Comparison of ENCODE assay signal across 7 mouse cellular contexts in genomic region chr12:12941661-12942363, GRCm38 (mm10). TPM values are rescaled to one million over a fixed set of nuclear protein-coding genes. Genes with fewer than 3 reads are reported as not detected.
A peak's percentile ranks its signal among the peaks of the same experiment; 100 is the strongest.
DNase-seq lines count a peak whose midpoint lies in the region; TF ChIP-seq lines count a peak whose summit lies in the region.

Mycn (minus strand) TSS chr12:12941914.

- peak; percentile 52; the same call in 1 of the 2 replicates for TF ChIP-seq POLR2A in small intestine, adult 2 months (IDR thresholded peaks at IDR 0.05; ENCODE audit: low read depth, low read length)

- no peaks in the 10 kb centered on the region for H3K27me3 ChIP-seq in small intestine, adult 2 months (ENCODE audit: control insufficient read depth, insufficient read depth, low read length)

- 0 out of 2 replicates have a peak, but pooled peaks cover 2% of the 10 kb centered on the region for H3K36me3 ChIP-seq in small intestine, adult 2 months (ENCODE audit: control insufficient read depth, insufficient read depth, low read length)

- H3K27ac ChIP-seq in small intestine, adult 2 months (ENCODE audit: insufficient read depth, low read depth, low read length): no peak within 1 kb of the TSS

- H3K4me3 ChIP-seq in small intestine, adult 2 months (ENCODE audit: low read depth, low read length): peak within 1 kb of the TSS; percentile 75

- intact Hi-C loops in left cerebral cortex, postnatal 14 days (cut with DNase I): loop anchor here (2.0 to 5.0 kb wide), 4 partner anchors 200 to 619 kb away; no protein-coding TSS in a partner anchor

- WGBS in small intestine, adult 2 months: 1% methylated on average over 37 of the region's 38 CpGs

- peak; percentile 44 for DNase-seq in adrenal gland, adult 8-10 months
- DNase-seq in cerebellum, postnatal 4 days (ENCODE audit: low spot score in 2 of 2): peak; percentile 65 to 86
- peak; percentile 61 for DNase-seq in gastrocnemius, postnatal 10 days
- peak; percentile 74 for DNase-seq in hindlimb bud, embryonic 11.5 days (ENCODE audit: extremely low spot score, low read depth, low spot score)
- DNase-seq in left cerebral cortex, postnatal 14 days (ENCODE audit: low spot score in 2 of 2): peak; percentile 71 to 81
- peak; percentile 95 for DNase-seq in mesoderm, embryonic 11.5 days (ENCODE audit: low read depth, low spot score)

- no peak for TF ChIP-seq CTCF in small intestine, adult 2 months (IDR thresholded peaks at IDR 0.05; ENCODE audit: extremely low read depth, insufficient read length, insufficient replicate concordance, low read depth, low read length)

- H3K4me1 ChIP-seq in small intestine, adult 2 months (ENCODE audit: control insufficient read depth, insufficient read depth, insufficient read length, low read length): peaks cover 15% of the 10 kb centered on the region

RNA-seq across cellular contexts. Expression of gene Mycn, which starts in this region (rescaled TPM):
- total RNA-seq in adrenal gland, adult 8-10 months (2022): 1 to 10 TPM; 5.4 to 7.0 (median 6.4) TPM
- 1 to 10 TPM; 2.3 to 4.1 TPM for total RNA-seq in gastrocnemius, postnatal 10 days (2021)
- total RNA-seq in left cerebral cortex, postnatal 14 days (2021): 10 to 100 TPM; 21.1 to 25.3 TPM
- polyA plus RNA-seq in small intestine, adult 2 months (2012; rRNA removed): 0.94 and 2.1 TPM in 2 replicates

Comparison
In these comparisons a context has a peak if more than half of its experiments do, and no peak if none do; other contexts are left out.
1. DNase-seq: peak in every context shown above with its lines; median percentile 95 in mesoderm, embryonic 11.5 days; 76 in left cerebral cortex, postnatal 14 days; 76 in cerebellum, postnatal 4 days; 74 in hindlimb bud, embryonic 11.5 days; 61 in gastrocnemius, postnatal 10 days; 44 in adrenal gland, adult 8-10 months.